Mouse (Mus musculus) adrenal gland, adult (tissue): ENCODE data around the gene Pxylp1.
"Not testable (repeated sequence)": the region's sequence is repeated elsewhere in the genome, so short reads cannot be mapped to it uniquely, and the experiment has no call there.

Experiments used
- DNase-seq, 2 experiments: peaks; one replicate each; pipeline ENCODE4 v3.0.0; 2022 to 2023; ENCODE audit warnings: low spot score in 1 of 2; ENCODE audit not compliant: inconsistent age in 2 of 2

The Pxylp1 gene

GRCm38 (mm10) chr9:96892546-96892945 lies at the start of gene Pxylp1:
Gene Pxylp1 (minus strand): TSS chr9:96892669.
- peak in 1 of 2 experiments; percentile 36 for DNase-seq

GRCm38 (mm10) chr9:96938887-96939286 lies 46.4 kb upstream of the Pxylp1 start:
- DNase-seq, result peak in 1 of 2 experiments; percentile 29

GRCm38 (mm10) chr9:96936427-96936826 lies 44.0 kb upstream of the Pxylp1 start:
- not testable (repeated sequence) for DNase-seq

- peak in 1 of 2 experiments; percentile 29 for DNase-seq
Measured at GRCm38 (mm10) chr9:96935556-96936300, 43.3 kb upstream of the Pxylp1 start.

- DNase-seq, result no peak
Measured at GRCm38 (mm10) chr9:96934816-96935215, 42.3 kb upstream of the Pxylp1 start.

- DNase-seq, result no peak
Measured at GRCm38 (mm10) chr9:96932751-96933150, 40.3 kb upstream of the Pxylp1 start.

- no peak for DNase-seq
Measured at GRCm38 (mm10) chr9:96923577-96924316, 31.3 kb upstream of the Pxylp1 start.

- DNase-seq, result no peak
Measured at GRCm38 (mm10) chr9:96923119-96923518, 30.6 kb upstream of the Pxylp1 start.

- peak; percentile 92 to 99 for DNase-seq
Measured at GRCm38 (mm10) chr9:96916620-96917538, 24.4 kb upstream of the Pxylp1 start.

- DNase-seq, result no peak
Measured at GRCm38 (mm10) chr9:96916076-96916475, 23.6 kb upstream of the Pxylp1 start.

- no peak for DNase-seq
Measured at GRCm38 (mm10) chr9:96914851-96915250, 22.4 kb upstream of the Pxylp1 start.

- no peak for DNase-seq
Measured at GRCm38 (mm10) chr9:96914005-96914404, 21.5 kb upstream of the Pxylp1 start.

- no peak for DNase-seq
Measured at GRCm38 (mm10) chr9:96909503-96909902, 17.0 kb upstream of the Pxylp1 start.

- no peak for DNase-seq
Measured at GRCm38 (mm10) chr9:96908737-96909136, 16.3 kb upstream of the Pxylp1 start.

GRCm38 (mm10) chr9:96904360-96905355 lies 12.2 kb upstream of the Pxylp1 start:
- DNase-seq, result no peak

GRCm38 (mm10) chr9:96899717-96900116 lies 7.2 kb upstream of the Pxylp1 start:
- DNase-seq, result no peak

- no peak for DNase-seq
Measured at GRCm38 (mm10) chr9:96899004-96899403, 6.5 kb upstream of the Pxylp1 start.

- no peak for DNase-seq
Measured at GRCm38 (mm10) chr9:96896690-96897089, 4.2 kb upstream of the Pxylp1 start.

- peak in 1 of 2 experiments; percentile 45 for DNase-seq
Measured at GRCm38 (mm10) chr9:96893582-96893981, 1.1 kb upstream of the Pxylp1 start.
